Mouse (Mus musculus): ENCODE results near the gene Trim16. TPM values are rescaled to one million over a fixed set of nuclear protein-coding genes. Genes with fewer than 3 reads are reported as not detected.

The Trim16 gene
- total RNA-seq, 2 experiments from 2014 or later, result 31.4 to 37.4 TPM

DNA sequence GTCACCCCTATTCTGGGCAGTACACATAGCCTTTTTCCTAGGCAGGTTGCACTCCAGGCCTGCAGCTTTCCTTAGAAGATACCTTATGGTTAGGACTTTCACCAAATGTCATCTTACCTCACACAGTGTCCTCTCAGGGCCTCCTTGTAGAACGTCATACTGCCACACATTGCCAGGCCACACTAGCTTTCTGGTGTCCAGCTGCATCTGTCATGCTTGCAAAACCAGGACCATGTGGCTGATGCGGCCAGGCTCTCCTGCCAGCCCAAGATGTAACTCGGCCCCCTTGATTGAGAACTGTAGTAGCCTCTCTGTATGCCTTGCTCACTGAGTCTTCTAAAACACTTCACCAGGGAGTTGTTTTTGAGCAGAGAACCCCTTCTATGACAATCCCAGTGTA is 7.9 kb downstream of the Trim16 start:
- DNase-seq, result peak; percentile 59

DNA sequence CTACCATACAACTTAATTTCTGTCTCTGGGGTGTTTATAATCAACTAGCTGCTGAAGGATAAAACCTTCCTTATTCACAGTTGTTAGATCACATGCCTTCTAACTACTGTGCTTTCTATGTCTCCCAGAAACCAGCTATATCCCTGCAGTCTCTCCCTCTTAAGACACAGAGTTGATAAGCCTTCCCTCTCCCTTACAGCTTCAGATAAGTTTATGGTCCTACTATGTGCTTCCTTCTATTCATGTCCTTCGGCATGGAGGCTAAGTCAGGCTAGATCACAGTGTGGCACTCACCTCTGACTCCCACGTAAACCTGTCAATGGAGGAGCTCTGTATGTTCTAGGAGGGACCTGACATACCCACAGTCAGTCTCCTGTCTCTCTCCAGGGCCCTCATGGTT is 10.4 kb downstream of the Trim16 start:
- DNase-seq, result no peak

DNA sequence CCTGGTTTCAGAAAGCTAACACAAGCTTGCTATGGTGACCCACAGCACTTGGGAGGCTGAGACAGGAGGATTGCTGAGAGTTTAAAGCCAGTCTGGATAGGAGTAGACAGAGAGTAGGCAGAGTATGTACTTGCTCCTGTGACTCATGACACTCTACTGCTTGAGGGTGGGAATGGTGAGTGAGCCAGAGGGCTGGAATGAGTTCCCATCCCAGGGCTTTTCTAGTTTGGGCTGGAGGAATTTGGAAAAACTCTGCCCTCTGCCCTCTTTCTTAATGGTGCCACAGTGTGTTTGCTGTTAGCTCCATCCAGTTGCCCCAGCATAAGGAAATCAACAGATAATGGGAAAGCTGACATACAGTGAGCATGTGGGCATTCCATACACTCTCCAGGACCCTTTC is 11.9 kb downstream of the Trim16 start:
- no peak for DNase-seq

DNA sequence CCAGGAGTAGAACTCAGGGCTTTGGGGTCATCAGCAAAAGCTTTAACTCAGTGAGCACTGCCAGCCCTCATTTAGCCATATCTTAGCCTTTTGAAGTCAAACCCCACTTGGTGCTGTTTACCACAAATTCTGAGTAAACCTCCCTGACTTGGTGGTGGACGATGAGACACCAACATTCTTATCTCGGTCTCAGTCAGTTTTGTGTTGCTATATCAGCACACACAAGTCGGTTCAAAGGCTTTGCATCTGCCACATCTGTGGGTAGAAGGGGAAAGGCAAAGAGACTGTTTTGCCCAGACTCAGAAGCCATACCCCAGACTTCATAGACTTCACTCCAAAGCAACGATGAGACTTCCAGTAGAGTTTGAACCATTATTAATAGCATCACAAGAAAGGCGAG is 24.5 kb downstream of the Trim16 start:
- no peak for DNase-seq

DNA sequence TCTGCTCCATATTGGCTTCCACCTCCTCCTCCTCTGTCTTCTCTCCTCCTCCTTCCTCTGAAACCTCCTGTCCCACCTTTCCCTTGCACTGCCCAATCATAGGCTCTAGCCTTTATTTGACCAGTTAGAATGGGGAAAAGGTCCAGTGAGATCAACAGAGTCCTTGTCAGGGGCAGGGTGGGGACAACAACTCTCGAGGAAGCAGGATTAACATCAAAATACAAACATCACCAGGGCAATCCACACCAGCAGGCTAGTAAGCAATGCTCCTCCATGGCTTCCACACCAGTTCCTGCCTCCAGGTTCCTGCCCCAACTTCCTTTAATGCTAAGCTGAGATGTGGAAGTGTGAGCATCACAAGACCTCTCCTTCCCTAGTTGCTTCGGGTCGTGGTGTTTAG is 25.7 kb downstream of the Trim16 start:
- no peak for DNase-seq

DNA sequence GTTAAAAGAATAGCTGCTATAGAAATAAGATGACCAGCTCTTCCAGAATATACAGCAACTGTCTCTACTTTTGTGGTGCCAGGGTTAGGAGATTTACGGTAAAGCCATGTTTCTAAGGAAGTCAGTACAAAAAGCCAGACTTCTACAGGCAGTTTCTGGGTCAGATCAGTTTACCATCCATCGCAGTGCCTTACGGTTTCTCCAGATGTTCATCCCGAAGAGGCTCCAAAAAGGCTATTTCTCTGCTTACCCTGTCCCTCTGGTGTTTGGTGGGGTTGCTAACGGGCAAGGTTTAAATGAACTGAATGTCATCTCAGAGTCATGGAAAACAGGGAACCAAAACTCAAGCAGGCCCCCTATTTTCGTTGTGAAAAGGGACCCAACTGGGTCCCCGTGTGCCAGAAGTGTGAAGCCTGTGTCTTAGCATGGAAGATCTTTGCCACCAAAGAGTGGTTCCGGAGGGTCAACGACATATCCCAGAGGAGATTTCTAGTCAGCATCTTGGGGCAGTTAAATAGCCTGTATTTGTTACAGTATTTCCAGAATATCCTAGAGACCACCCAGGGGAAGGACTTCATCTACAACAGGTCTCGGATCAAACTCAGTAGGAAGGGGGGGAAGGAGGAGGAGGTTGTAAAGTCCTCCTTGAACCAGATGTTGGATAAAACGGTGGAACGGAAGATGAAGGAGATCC is 27.1 kb downstream of the Trim16 start, which contains the start of gene Fbxw10:
Fbxw10 (plus strand) TSS at position 109 of the 694 bp plus-strand sequence.
- no peak for DNase-seq

DNA sequence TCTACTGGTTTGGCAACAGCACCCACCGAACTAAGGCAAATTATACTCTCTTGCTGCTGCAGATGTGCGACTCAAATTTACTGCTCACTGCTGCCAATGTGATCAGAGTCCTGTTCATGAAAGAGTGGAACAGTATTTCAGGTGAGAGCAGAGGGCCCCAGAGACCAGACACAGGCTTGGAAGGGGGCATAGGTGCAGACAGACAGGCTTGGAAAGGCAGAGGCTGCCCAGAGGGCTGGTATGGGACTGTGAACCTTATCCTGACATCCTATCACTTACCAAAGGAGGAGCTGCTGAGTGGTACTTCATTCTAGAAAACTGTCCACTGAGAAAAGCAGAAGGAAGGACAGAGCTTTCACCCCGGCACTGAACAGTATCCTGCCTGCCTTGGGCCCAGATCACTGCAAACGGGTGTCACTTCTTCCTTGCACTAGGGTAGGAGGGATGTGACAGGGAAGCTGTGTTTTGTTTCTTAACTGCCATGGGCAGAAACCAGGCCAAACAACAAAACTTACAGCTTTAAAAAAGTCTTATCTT is 27.7 kb downstream of the Trim16 start:
- DNase-seq, result no peak

DNA sequence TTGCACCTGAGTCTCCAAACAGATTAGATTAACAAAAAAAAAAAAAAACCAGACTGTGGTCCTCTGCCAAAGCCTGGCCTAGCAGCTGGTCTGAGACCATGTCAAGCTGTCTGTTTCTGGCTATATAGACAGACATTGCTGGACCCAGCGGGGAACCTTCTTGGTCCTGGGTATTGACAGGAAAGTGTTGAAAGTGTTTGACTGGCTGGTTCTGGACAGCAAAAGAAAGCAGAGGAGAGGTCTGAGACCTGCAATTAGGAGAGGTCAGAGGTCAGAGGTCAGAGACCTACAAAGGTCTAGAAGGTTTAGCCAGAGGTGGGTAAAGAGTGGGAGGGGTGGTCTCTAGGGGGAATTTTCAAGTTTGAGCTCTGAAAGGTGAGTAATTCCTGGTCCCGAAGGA is 28.3 kb downstream of the Trim16 start:
- no peak for DNase-seq

DNA sequence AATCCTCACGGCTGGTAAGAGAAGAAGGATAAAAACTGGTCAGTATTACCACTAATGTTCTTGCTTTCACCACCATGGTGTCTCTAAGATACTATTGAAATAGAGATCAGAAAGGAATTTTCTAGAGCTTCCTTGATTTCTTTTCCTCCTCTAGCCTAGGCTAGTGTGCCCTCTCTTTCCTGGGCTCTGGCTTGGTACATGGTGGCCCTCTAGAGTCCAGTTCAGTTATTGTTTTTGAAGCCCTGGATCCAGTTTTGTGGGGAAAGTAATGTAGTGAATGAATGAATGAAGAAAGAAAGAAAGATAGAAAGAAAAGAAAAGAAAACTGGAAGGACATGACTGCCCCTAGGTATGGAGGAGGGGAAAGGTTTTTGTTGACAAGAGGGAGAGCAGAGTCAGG is 31.2 kb downstream of the Trim16 start:
- DNase-seq, result no peak

DNA sequence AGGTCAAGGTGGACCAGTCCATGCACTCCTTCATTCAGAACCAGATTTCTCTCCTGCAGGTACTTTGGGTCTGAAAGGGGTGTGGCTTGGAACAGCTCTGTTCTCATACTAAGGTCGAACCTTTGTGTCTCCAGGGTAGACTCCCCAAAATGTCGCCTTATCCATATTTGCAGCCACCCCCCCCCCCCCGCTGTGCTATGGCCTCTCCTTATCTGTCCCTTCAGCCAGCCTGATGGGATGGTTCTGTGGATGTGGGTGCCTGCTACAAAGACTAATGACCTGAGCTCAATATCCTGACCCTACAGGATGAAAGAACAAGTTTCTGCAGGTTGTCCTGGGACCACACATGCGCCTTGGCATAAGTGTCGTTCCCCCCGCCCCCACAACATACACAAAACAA is 33.3 kb downstream of the Trim16 start:
- no peak for DNase-seq

DNA sequence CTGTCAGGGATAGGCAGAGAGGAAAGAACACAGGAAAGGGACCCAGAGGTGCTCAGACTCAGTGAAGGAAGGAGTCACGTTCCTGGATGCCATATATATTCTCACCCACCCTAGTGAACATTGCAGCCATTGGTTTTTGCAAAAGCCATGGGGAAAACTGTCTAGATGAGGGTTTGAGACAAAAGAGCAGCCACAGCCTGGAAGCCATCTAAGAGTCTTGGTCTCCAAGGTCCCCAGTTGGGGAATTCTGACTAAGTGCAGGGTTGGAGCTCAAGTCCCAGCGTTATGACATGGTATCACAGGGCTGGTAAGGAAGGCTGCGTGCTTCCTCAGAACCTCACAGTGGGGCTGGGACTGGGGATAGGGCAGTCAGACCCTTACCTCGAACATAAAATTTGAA is 45.5 kb downstream of the Trim16 start:
- no peak for DNase-seq

DNA sequence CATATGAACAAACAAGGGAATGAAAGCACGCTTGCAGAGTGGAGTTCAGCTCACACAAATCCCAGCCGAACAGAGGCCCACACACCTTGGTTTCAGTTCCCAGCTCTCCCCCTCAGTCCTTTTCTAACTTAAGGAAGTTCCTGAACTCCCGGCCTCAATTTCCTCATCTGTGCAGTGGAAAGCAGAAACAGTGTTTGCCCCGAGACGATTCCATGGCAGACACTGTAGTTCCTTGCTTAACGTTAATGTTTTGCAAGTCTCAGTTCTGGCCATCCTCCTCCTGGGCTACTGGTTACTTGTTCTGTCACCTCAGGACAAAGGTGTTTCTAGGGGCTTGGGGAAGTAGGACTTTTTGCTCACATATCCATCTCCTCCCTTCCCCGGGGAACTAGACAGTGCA is 46.7 kb downstream of the Trim16 start:
- no peak for DNase-seq

DNA sequence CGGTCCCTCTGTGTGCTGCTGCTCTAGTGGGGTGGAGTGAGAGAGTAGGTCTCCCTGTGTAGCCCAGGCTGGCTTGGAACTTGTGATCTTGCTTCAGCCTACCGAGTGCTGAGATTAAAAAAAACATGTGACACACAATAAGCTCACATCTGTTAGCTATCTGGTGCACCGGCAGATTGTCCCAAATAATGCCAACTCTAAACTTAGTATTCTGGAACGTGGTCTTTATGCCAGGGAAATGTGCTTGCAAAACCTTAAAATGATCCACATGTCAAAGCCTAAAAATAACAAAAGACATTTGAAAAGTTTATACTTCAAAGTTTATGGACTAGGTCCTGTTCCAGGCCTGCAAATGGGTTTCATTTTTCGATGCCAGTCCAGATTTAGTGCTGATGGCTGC is 49.2 kb downstream of the Trim16 start:
- DNase-seq, result no peak

DNA sequence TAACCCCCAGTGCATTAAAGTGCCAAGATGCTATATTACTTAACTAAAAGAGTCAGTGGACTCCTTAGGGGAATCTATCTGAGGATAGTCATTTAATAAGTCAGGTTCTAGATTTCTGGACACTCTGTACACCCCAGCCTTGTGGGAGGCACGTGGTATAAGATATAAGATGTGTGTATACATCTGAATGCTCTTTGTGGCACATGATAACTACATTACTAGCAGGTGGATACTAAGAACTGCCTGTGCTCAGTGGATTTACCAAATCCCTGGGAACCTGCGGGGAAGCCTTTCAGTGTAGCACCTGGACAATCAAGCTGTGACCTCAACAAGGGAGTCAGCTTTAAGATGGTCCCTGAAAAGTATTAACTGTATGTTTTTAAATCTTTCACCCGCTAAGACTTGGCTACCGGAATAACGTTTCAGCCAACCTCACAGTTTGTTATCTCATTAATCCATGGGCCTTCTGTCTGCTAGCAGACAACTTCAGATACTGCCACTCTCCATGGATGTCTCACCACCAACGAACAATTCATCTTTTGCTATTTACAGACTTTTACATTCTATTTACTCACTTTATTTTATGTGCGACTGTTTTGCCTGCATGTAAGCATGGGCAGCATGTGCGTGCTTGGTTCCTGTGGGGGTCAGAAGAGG is 49.8 kb downstream of the Trim16 start:
- no peak for DNase-seq

DNA sequence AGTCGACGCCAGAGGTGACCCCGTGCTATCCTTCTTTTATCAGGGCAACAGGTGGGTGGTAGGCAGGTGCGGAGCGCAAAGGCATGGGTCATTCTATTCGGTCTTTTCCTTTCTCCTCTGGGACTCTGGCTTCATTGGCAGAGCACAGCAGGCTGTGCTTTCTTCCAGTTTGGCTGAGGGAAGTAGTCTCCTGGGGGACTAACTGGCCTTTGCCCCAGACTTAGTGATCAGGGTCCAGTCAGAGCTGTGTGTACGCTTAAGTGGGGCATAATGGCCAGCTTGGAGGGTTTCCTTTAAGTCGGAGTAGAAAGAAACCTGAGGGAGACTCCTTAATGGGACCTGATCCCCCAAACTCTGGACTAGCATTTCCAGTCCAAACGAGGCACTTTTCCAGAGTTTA is 53.4 kb downstream of the Trim16 start:
- no peak for DNase-seq

DNA sequence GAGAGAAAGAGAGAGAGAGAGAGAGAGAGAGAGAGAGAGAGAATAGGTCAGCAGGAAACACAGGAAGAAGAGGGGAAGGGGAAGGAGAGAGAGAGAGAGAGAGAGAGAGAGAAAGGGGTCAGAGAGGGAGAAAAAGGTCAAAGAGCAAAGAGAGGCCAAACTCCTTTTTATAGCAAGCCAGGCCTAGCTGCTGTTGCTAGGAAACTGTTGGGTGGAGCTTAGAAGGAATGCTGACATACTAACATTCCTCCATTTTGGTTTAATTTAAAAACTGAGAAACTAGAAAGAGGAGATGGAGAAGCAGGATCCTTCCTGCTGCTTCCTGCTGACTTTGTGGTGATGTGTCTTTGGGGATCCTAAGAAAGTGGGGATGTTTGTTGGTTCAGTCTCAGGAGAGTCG is 55.7 kb downstream of the Trim16 start:
- no peak for DNase-seq

DNA sequence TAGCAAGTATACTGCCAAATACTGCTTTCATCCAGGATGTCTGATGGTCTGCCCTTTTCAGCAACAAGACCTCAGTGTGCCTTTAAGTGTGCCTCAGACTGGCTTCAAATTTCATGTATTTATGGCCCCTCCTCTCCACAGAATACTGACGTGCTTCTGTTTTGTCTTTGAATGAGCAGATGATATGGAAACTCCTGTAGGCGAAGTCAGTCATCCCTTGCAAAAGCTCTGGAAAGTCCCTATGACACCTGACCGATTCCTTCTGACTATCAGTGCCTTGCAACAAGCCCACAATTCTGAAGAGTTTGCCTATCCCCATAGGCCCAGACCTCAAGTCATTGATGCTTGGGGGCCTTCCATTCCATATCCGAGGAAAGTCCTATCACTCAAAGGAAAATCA is 56.4 kb downstream of the Trim16 start:
- DNase-seq, result no peak

DNA sequence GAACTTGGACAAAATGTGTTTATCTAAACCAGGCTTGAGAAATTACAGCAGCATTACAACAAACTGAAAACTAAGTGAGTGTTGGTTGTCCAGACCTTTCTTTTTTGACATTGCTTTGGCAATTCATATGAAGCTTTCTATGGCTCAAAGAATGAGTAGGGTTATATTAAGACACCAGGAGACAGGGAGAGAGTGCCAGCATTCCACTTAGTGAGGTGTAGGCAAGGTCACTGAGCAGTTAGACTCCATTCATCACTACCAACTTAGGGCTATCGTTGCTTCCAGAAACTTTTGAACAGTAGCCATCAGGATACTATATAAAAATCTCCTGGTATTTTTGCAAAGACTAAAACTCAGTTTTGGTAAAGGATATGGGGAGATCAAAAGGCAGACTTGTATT is 57.4 kb downstream of the Trim16 start:
- DNase-seq, result no peak

DNA sequence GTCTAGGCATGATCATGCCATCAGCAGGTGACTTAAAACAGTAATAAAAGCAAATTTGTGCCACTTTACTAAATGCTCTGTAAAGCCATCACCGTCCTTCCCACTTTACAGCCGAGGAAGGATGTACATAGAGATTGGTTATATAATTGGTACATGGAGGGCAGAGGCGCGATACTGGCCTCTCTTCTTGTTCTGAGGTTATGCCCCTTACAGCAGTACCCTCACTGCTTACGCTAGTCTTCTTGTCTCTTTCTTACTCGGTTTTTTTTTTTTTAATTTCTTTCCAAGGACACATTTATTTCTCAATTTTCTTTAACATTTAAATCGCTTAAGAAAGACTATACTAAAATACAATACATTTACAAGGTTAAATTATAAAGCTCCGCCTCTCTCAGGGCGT is 58.7 kb downstream of the Trim16 start:
- DNase-seq, result no peak

DNA sequence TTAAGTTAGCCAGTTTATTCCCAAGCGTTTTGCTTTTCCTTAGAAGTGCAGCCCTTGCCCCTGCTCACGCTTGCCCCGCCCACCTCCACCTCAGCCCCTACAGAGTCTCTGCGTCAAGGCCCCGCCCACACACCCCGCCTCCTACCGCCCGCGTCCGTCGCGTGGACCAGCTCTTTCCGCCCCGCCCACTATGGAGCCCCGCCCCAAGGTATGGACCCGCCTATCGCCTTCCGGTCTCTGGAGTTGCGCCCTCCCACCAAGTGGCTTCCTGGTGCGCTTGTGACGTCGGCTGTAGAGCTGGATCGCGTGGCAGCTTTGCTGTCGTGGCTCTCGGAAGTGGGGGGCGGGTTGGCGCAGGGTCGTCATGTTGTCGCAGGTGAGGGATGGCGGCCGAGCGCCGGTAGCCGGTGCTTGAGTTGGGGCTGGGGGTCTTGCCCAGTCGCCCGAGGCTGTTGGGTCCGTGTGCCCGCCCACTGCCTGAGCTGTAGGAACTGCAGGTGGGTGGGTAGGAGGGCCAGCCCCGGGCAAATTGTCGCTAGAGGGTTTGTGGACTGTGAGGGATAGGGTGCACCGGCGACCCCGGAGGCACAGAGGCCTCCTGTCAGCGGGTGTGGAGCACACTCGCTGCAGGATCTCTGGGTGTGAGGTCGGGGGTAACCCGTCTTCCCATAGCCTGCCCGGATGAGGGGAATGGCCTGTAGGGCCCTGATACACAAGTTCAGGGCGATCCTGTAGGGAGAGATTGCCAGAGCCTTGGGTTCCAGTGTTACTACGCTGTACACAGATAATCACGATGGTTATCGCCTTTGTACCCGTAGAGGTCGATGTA is 59.4 kb downstream of the Trim16 start, which contains the start of gene Tvp23b:
Tvp23b (plus strand) TSS at position 236 of the 829 bp plus-strand sequence.
- DNase-seq, result peak; percentile 98

DNA sequence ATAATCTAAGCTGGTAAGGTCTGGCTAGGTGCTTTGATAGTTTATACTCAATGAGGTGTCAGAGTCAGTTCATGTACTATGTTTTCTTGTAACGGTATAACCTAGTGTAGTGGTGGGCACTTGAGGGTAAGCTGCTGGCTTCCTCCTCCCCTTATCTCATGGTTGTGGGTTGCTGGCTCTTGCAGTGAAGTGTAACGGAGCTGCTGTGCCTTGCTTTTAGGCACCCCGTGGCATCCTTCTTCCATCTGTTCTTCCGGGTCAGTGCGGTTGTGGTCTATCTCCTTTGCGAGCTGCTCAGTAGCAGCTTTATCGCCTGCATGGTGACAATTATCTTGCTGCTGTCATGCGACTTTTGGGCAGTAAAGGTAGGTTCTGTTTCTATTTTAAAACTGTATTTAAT is 63.4 kb downstream of the Trim16 start:
- no peak for DNase-seq

DNA sequence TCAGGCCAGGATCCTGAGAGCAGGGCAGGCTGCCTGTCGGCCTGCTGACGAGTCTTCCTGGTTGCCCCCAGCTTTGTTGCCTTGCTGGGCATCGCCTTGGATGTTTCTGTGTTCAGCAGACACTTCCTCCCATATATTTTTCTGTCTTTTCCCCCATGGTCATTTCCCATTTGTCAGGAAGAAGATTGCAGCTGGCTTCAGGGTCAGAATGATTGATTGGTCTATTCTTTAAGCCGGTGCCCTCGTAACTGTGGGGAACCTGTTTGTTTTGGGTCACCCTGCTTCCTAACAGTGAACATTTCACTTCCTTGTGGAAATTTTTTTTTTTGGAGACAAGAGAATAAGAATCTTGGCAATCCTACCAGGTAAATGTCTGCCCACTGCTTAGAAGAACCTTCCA is 65.3 kb downstream of the Trim16 start:
- no peak for DNase-seq

DNA sequence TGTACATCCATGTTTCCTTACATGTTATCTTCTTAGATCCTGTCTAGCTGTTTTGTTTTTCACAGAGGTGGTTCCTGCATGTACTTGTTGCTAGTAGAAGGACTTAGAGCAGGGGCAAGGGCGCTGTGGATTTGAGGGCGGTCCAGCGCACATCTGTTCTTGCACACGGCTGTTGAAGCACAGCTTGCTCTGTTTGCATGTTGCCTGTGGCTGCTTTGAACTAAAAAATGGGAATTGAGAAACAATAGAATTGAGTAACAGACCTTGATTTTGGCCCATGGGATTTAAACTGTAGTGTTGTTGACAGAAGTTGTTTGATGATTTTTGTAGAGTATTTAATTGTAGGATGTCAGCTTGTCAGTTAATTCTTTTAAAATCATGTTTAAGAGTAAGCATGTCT is 70.8 kb downstream of the Trim16 start:
- DNase-seq, result no peak
